Mouse (Mus musculus) spleen, adult 12 weeks (tissue): ENCODE data around the gene Pde8a.

Experiments used
- DNase-seq: peaks from one replicate; pipeline ENCODE4 v3.0.0; 2022; ENCODE audit warnings: low spot score

Pde8a gene

GRCm38 (mm10) chr7:81337785-81338521, 124.6 kb downstream of the Pde8a start:
- no peak for DNase-seq

- DNase-seq, result no peak
Measured at GRCm38 (mm10) chr7:81338522-81338873, 125.1 kb downstream of the Pde8a start.

DNA sequence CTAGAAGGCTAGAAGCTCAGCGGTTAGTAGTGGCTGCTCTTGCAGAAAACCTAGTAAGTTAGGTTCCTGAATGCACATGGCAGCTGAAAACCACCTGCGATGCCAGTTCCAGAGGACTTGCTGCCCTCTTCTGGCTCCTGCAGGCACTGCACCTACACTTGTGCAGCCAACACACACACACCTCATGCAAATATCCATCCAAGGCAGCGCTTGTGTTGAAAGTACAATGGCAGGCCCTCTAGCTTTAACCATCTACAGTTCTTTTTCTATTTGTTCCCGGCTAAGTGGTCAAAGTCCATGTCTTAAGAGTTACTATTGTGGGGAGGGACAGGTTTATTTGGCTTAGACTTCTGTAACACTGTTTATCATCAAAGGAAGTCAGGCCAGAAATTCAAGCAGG, 126.4 kb downstream of the Pde8a start:
- DNase-seq, result peak; percentile 43

DNA sequence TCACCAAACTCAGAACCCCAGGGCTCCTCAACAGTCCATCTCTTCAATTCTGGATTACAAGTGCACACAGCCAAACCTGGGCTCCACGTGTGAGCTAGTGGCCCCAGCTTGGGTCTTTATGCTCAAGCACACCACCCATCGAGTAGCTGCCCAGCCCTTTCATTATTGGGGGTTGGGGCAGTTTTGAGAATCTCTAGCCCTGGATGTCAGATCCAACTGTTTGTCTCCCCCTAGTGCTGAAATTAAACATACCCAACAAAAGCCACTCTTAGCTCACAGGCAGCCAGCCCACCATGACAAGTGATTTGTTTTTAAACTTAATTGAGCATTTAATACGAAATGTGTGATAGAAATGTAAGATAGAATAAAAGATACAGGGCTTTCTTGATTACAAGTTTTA, 128.2 kb downstream of the Pde8a start:
- no peak for DNase-seq

DNA sequence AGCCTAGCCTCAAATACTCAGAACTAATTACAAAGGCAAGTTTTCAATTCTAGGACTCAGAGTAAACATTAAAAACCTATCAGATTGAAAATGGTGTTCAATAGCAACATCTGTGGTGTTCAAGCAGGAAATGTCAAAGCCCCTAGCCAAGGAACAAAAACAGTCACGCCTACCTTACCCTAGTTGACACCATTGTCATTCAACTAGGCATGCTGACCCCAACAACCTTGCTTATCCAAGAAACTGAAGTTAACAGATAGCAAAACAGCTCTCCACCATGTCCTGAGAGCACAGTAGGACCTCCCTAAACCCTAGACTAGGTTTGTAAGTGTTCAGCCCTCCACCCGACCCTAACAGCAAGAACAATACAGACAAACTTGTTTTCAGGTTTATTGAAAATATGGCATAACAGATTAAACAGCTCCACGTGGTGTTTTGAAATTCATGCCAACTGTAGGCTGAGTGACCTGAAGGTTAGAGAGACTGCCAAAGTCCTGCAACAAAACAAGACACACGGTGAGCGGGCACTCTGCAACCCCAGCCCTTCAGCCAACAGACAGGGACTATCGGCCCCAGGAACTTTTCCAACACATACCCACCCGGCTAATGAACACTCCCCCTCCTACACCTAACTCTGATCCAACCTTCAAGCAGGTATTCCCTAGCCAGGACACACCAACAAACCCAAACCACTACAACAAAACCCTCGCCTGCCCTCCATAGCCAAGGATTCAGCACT, 129.1 kb downstream of the Pde8a start:
- no peak for DNase-seq

- no peak for DNase-seq
Measured at GRCm38 (mm10) chr7:81343316-81343715, 129.9 kb downstream of the Pde8a start.

DNA sequence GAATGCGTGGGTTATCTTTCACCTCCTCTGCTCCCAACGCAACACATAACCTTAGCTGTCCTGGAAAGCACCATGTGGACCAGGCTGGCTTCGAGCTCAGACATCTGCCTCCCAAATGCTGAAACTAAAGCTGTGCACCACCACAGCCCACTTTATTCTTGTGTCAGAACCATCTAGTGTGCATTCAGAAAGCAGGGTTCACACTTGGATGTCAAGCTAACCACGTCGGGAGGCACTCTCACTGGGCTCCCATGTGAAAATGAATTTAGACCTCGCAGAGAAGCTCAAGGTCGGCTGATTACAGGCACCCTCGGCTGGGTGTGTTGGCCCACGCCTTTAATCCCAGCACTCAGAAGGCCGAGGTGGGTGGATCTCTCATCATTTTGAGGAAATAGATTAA, 130.4 kb downstream of the Pde8a start:
- peak; percentile 14 for DNase-seq

GRCm38 (mm10) chr7:81344544-81345446, 131.4 kb downstream of the Pde8a start, which contains the start of gene Rps17:
Gene Rps17, minus strand, starts transcription at chr7:81345254.
- DNase-seq, result peak; percentile 97

DNA sequence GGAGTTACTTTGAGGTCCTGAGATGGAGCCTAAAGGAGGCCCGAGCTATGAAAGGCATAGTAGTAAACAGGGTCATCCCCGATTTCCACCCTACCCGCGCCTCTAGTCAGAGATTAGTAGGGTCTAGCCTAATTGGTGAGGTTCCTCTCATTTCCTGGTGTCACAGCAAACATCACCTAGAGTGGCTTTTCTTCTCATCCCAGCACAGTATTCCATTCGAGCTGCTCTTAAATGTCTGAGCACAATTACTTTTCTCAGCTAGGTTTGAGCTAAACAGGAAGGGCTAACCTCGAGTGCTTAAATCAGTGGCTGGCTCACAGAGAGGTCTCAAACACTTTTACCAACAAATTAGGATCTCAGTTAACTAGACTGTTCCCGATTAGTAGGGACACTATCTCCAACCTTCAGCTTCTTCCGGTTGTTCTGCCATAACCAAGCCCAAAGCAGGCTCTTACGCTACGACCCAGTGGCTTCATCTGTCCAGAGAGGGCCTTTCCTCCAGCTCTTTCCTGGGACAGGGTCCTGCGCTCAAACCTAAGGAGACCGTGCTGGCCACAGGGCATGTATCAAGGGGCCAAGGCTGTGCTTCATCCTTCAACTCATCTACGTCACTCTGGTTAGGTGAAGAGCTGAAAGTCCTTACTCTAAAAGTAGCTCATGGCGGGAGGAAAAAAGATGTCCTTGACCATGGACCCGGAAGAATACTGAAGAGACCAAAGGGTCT, 132.2 kb downstream of the Pde8a start:
- no peak for DNase-seq

GRCm38 (mm10) chr7:81348206-81348605, 134.8 kb downstream of the Pde8a start:
- DNase-seq, result no peak

- no peak for DNase-seq
Measured at GRCm38 (mm10) chr7:81351826-81352225, 138.4 kb downstream of the Pde8a start.

DNA sequence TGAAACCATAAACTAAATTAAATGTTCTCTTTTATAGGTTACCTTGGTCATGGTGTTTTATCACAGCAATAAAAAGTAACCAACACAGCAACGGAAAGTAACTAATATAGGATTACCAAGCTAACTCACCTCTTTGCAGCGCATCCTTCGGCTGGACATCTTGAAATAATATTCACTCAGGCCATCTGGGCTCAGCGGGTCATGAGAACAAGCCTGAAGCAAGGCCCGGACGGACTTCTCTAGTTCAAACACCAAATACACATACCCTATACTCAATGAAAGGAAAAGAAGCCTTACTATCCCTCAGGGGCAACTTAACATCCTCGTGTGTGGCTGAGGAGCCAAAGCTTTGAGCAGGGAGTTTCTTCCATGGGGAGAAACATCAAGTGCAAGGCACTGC, 142.3 kb downstream of the Pde8a start:
- no peak for DNase-seq

- no peak for DNase-seq
Measured at GRCm38 (mm10) chr7:81356360-81356759, 143.0 kb downstream of the Pde8a start.

DNA sequence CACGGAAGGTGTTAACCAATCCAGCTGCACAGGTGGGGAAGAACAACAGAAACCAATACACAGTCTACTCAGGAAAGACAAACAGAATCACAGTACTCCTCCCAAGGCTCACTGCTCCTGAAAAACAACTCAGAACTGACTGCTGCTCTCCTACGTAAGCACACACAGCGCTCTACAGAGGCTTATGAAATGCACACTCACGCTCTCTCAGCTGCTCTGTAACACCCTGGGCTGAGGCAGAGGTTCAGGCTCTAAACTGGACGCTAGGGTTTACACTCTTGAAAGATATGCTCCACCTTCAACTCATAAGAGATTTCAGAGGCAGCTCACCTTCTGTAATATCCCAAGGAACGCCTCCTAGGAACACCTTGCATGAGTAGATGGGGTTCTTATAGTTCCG, 143.6 kb downstream of the Pde8a start:
- DNase-seq, result no peak

DNA sequence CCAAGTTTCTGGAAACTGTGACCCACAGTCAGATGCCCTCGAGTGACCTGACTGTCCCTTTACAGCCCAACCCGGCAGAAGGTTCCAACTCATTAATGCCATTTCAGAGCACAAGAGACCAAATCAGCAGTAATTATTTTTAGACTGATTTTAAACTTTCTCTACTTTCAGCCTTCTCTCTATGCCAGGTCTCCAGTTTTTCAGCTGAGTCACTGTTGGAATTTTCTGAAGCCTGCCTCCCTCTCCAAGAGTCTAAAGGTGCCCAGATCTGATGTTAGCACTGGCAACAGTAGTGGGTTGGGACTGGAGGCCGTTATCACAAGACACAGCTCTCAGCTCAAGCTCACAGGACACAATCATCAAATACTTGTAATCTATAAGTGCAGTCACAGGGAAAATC, 154.6 kb downstream of the Pde8a start:
- no peak for DNase-seq

DNA sequence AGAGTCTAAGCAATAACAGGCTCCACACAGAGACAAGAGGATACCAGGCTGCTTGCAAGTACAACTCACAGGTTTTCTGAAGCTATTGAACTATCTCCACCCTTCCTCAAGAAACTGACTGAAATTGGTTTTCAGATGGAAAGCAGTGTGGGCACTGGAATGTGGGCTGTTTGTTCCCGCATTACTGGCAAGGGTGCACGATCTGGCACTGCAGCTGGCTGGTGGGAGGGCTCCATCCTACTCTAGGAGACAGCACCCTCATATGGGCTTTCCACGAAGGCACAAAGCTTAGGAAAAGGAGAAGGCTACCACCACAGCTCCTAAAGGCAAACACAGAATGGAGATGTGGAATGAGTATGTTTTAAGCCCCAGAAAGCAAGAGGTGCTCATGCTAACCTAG, 156.3 kb downstream of the Pde8a start:
- no peak for DNase-seq

- no peak for DNase-seq
Measured at GRCm38 (mm10) chr7:81371811-81372210, 158.4 kb downstream of the Pde8a start.

- no peak for DNase-seq
Measured at GRCm38 (mm10) chr7:81372337-81372920, 159.0 kb downstream of the Pde8a start.

DNA sequence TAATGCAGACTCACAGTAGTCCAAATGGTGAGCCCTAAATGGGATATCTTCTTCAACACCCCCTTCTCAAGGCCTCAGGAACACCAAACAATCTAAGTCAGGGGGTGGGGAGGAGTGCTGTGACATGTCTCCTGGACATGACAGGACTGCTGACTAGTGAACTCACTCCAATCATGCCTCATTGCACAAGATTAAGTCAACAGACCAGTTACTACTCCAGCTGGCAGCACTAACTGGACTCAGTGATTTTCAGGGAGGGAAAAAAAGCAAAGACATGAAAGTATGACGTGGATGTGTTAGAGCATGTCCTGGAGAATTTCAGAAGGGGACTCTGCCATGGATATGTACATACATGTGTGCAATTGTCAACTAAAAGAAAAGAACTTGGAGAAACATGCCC, 166.0 kb downstream of the Pde8a start:
- no peak for DNase-seq
